Mouse (Mus musculus) intestine, embryonic 14.5 days (tissue): ENCODE results near the gene Ndufv1. TPM values are rescaled to one million over a fixed set of nuclear protein-coding genes. Genes with fewer than 3 reads are reported as not detected.
"Not testable (repeated sequence)": the region's sequence is repeated elsewhere in the genome, so short reads cannot be mapped to it uniquely, and the experiment has no call there.

Experiments
- ATAC-seq: fragments of 200-750 bp; cut with Nextera tagmentation; replicated peaks from 2 replicates; pipeline ENCODE4 v1.8.0; 2017; ENCODE audit warnings: low read depth, moderate number of reproducible peaks, moderate TSS enrichment, moderate library complexity; ENCODE audit not compliant: low FRiP score, low TSS enrichment
- DNase-seq: peaks from one replicate; pipeline ENCODE4 v3.0.0-alpha.2; 2018; ENCODE audit warnings: low spot score
- H3K27ac ChIP-seq: fragments of 300-500 bp; sonication (generic); 2 replicates; pipeline ENCODE4 v1.5.1; 2014; ENCODE audit warnings: low read depth, mild to moderate bottlenecking, control low read depth
- H3K27me3 ChIP-seq: fragments of 300-500 bp; sonication (generic); replicated peaks from 2 replicates; pipeline ENCODE4 v1.6.1; 2014; ENCODE audit warnings: low read length, control low read depth; ENCODE audit not compliant: control insufficient read depth, insufficient read depth
- H3K36me3 ChIP-seq: fragments of 300-500 bp; sonication (generic); 2 replicates; pipeline ENCODE4 v1.6.1; 2014; ENCODE audit warnings: low read length, control low read depth; ENCODE audit not compliant: control insufficient read depth, insufficient read depth
- H3K4me1 ChIP-seq: fragments of 300-500 bp; sonication (generic); replicated peaks from 2 replicates; pipeline ENCODE4 v1.6.1; 2014; ENCODE audit warnings: low read length, control low read depth, mixed read lengths; ENCODE audit not compliant: control insufficient read depth, insufficient read depth
- H3K4me2 ChIP-seq: fragments of 300-500 bp; sonication (generic); 2 replicates; pipeline ENCODE4 v1.6.1; 2014; ENCODE audit warnings: low read length
- H3K4me3 ChIP-seq: fragments of 300-500 bp; sonication (generic); 2 replicates; pipeline ENCODE4 v1.5.1; 2014; ENCODE audit warnings: low read depth, low read length, control low read depth, mixed read lengths
- H3K9ac ChIP-seq: fragments of 300-500 bp; sonication (generic); 2 replicates; pipeline ENCODE4 v1.6.1; 2014; ENCODE audit warnings: mild to moderate bottlenecking, low read length
- H3K9me3 ChIP-seq: fragments of 300-500 bp; sonication (generic); 2 replicates; pipeline ENCODE4 v1.6.1; 2016; ENCODE audit warnings: low read length, control low read depth; ENCODE audit not compliant: control insufficient read depth
- WGBS: fragments of 180-500 bp; shearing (Covaris S2); extraction: QIAGEN DNeasy Blood & Tissue Kit; methylation state at CpG from one replicate; pipeline ENCODE4 v1.1.7; 2014; 5-methylcytosine and 5-hydroxymethylcytosine counted together
- polyA plus RNA-seq: library from polyadenylated mRNA; unstranded; fragments of >200 nt; fragmentation: Nextera tagmentation; extraction: Ambion mirVana; gene quantifications from 2 replicates; pipeline ENCODE4 v1.2.1, GENCODE M21; 2014

Ndufv1 gene
- polyA plus RNA-seq, 1 experiment from 2014 or later = 247 TPM

DNA sequence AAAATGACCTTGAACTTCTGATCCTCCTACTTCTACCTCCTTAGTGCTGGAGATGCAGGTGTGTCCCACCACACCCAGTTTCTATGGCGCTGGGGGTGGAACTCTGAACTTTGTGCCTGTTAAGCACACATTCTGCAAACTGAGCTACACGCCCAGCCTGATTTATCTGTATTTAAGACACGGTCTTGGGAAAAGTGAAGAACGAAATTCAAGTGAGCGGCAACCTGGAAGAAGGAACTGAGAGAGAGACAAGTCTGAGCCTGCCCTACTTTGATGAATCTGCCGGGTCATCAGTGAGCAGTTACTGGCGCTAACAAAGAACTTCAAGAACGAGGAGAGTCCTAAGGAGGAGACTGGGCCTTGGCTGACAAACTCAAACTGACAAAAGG, 34.3 kb upstream of the Ndufv1 start:
- 69% methylated on average over 8 of the region's 8 CpGs for WGBS
- Histone ChIP-seq H3K4me2 (peak overlapping the region; percentile 23; the same call in 1 of the 2 replicates), H3K4me3 (0 out of 2 replicates have a peak overlapping the region, but pooled peaks have one; percentile 2), H3K36me3 (no peaks in the 10 kb centered on the region), H3K9ac (no peak overlapping the region), H3K4me1 (peaks cover 6% of the 10 kb centered on the region; the same call in 1 of the 2 replicates), H3K27me3 (no peaks in the 10 kb centered on the region), H3K27ac (peak overlapping the region; percentile 78), H3K9me3 (no peaks in the 10 kb centered on the region)
- DNase-seq = peak; percentile 72
- ATAC-seq = peak; percentile 66

DNA sequence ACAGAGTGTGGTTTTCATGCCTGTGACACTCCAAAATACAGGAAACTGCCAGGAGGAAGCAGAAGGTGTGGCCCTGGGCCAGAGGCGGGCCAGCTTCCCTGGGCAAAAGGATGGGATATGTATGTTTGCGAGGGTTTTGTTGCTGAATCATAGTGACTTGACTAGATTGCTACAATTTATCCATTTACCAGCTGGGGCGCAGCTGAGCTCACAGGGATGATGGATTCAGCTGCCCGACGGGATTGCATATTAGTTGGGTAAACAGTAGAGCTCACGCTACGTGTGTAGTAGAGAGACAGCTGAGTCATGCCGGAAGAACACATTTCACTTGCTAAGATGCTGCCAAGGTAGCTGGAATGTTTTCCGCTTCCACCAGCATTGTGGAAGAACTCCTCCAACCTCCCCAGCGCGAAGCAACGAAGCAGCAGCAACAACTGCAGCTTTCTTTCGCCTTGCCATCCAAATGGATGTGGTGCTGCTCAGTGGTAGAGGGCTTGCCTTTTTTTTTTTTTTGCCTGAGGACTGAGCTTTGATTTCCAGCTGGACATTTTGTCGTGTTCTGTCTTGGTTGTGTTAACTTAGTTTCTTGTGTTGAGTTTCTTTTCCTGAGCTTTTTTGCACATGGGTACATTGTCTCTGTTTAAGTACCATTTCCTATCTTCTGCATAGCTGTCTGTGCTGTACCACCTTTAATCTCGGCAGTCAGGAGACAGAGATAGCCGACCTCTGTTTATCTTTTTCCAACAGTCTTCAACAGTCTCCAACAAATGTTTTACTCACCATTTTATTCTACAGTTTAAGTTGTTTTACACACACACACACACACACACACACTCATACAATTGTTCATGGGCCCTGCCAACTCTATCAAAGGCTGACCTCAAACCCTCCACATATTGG, 33.6 kb upstream of the Ndufv1 start, which contains the start of gene Gstp2:
TSS of gene Gstp2 (minus strand) at position 58 of the 900 bp plus-strand sequence.
- H3K27me3 ChIP-seq = no peaks in the 10 kb centered on the region
- DNase-seq (peak; percentile 81), ATAC-seq (peak; percentile 49; the same call in 1 of the 2 replicates)
- peak within 1 kb of the TSS; percentile 32; the same call in 1 of the 2 replicates for H3K4me2 ChIP-seq
- no peaks in the 10 kb centered on the region for H3K9me3 ChIP-seq
- no peak within 1 kb of the TSS for H3K4me3 ChIP-seq
- H3K9ac ChIP-seq = no peak within 1 kb of the TSS
- peaks cover 6% of the 10 kb centered on the region; the same call in 1 of the 2 replicates for H3K4me1 ChIP-seq
- peak within 1 kb of the TSS; percentile 78 for H3K27ac ChIP-seq
- 33% methylated on average over 16 of the region's 16 CpGs for WGBS
- no peaks in the 10 kb centered on the region for H3K36me3 ChIP-seq

DNA sequence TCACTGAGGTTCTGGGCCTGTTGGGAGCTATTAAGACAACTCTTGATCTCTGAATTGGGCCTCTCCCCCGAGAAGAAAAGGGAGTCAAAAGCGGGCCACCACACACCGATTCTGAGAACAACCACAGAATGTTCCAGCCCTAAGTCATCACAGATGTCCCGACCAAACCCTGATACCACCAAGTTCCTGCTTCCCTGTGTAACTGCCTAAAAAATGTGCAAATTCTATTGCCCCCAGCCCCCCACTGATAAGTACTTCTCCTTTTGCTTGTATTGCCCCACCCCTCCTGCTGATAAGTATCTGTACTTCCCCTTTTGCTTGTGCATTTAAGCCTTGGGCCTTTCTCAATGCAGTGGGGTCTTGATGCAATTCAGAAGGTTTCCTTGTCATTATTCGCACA, 31.5 kb upstream of the Ndufv1 start:
- H3K9me3 ChIP-seq, DNase-seq, H3K4me2 ChIP-seq, H3K27me3 ChIP-seq, H3K4me3 ChIP-seq, H3K4me1 ChIP-seq, H3K9ac ChIP-seq, H3K27ac ChIP-seq, ATAC-seq, H3K36me3 ChIP-seq: not testable (repeated sequence)
- WGBS = 91% methylated on average over 5 of the region's 5 CpGs

DNA sequence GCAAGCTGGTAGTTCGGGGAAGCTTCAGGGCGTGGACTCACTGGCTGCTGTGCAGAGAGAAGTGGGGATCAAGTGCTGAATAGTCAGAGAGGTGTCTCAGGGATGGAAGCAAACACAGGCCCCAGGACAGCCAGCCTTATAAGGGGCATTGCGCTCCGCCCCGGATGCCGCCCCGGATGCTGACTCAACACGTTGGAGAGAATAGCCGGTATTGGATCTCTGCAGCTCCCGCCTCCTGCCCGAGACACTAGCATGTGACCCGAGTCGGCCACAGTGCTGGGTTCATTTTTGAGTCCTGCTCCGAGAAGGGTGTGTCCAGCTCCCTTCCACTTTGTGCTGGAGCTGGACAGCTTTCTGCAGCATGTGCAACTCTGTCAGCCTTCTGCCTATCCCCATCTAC, 29.5 kb upstream of the Ndufv1 start:
- H3K4me1 ChIP-seq = peaks cover 8% of the 10 kb centered on the region; the same call in 1 of the 2 replicates
- H3K9ac ChIP-seq = no peak overlapping the region
- H3K4me2 ChIP-seq = no peak overlapping the region
- no peaks in the 10 kb centered on the region for H3K9me3 ChIP-seq
- 63% methylated on average over 14 of the region's 14 CpGs for WGBS
- ATAC-seq = no peak
- no peaks in the 10 kb centered on the region for H3K27me3 ChIP-seq
- H3K4me3 ChIP-seq = no peak overlapping the region
- H3K27ac ChIP-seq = no peak overlapping the region
- no peaks in the 10 kb centered on the region for H3K36me3 ChIP-seq
- DNase-seq = no peak

DNA sequence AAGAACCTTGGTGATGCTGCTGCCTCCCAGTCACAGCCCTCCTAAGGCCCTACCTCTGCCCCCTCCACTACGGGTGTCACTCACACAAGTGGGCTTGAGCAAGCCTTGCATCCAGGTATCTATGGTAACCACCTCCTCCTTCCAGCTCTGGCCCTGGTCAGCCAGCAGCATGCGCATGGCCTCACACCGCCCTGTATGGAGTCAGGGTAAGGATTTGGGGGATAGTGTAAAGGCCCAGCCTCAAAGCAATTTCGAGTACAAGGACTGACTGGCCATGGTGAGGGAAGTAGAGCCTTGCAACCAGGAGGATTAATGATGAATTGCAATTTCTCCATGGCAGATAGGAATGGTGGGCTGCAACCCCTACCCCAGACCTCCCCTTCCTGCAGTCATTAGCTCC, 28.9 kb upstream of the Ndufv1 start:
- ATAC-seq, H3K9me3 ChIP-seq, DNase-seq, H3K27ac ChIP-seq, H3K27me3 ChIP-seq, H3K9ac ChIP-seq, H3K4me3 ChIP-seq, H3K36me3 ChIP-seq, H3K4me2 ChIP-seq: not testable (repeated sequence)
- peaks cover 10% of the 10 kb centered on the region; the same call in 1 of the 2 replicates for H3K4me1 ChIP-seq
- WGBS = 83% methylated on average over 3 of the region's 4 CpGs

DNA sequence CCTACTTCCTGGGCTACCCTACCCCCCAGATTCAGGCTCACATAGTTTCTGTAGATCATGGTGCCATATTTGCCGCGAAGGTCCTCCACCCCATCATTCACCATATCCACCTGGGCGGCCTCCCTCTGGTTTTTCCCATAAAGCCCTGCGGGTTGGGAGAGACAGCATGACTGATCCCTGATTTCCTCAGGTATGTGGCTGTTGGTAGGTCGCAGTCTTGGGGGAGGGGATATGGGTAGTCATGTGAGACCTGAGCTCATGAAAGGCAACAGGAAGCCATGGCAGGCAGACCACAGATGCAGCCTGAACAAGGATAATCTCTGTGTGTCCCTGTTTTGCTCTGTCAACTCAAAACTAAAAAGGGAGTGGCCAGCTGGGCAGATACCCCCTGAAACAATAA, 28.3 kb upstream of the Ndufv1 start:
- not testable (repeated sequence) for H3K27me3 ChIP-seq, H3K36me3 ChIP-seq, H3K9ac ChIP-seq, H3K9me3 ChIP-seq, DNase-seq, H3K4me3 ChIP-seq, H3K4me2 ChIP-seq, ATAC-seq, H3K27ac ChIP-seq
- peaks cover 16% of the 10 kb centered on the region; the same call in 1 of the 2 replicates for H3K4me1 ChIP-seq
- 88% methylated on average over 5 of the region's 5 CpGs for WGBS

DNA sequence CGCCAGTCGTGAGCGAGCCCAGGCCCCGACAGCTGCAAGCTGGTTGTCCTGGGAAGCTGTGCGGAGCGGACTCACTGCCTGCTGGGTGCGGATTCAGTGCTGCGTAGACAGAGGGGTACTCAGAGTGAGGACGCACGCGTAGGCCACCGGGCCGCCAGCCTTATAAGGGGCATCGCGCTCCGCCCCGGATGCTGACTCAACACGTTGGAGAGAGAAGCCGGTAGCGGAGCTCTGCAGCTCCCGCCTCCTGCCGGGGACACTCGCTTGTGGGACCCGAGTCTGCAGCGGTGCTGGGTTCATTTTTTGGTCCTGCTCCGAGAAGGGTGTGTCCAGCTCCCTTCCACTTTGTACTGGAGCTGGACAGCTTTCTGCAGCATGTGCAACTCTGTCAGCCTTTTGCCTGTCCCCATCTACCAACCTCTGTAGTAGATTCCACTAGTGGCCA, 25.2 kb upstream of the Ndufv1 start, which contains the start of gene Gstp1:
TSS of gene Gstp1 (minus strand) at position 198 of the 445 bp plus-strand sequence.
- DNase-seq (peak; percentile 90), ATAC-seq (peak; percentile 84)
- WGBS = under 1% methylated on average over 26 of the region's 26 CpGs
- Histone ChIP-seq H3K4me2 (peak within 1 kb of the TSS; percentile 84), H3K4me3 (peak within 1 kb of the TSS; percentile 65), H3K9ac (peak within 1 kb of the TSS; percentile 68), H3K4me1 (peaks cover 12% of the 10 kb centered on the region; the same call in 1 of the 2 replicates), H3K27me3 (no peaks in the 10 kb centered on the region), H3K36me3 (peaks cover 5% of the 10 kb centered on the region; the same call in 1 of the 2 replicates), H3K9me3 (no peaks in the 10 kb centered on the region), H3K27ac (peak within 1 kb of the TSS; percentile 73)

DNA sequence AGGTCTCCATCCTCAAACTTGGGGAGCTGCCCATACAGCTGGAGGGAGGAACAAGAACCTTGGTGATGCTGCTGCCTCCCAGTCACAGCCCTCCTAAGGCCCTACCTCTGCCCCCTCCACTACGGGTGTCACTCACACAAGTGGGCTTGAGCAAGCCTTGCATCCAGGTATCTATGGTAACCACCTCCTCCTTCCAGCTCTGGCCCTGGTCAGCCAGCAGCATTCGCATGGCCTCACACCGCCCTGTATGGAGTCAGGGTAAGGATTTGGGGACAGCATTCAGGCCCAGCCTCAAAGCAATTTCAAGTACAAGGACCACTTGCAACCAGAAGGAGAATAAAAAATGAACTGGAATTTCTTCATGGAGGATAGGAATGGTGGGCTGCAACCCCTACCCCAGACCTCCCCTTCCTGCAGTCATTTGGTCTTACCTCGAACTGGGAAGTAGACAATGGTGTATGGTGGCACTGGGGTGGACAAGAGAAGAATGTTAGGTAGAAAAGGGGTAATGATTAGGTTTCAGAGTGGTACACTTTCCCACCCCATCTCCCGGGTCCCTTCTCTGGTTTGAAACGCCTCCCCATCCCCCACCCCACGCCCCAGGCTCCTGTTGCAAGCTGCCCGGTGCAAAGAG, 24.7 kb upstream of the Ndufv1 start:
- 22% methylated on average over 7 of the region's 8 CpGs for WGBS
- Histone ChIP-seq H3K27ac (peak overlapping the region; percentile 73), H3K4me2 (peak overlapping the region; percentile 84), H3K9ac (peak overlapping the region; percentile 68), H3K4me1 (peaks cover 12% of the 10 kb centered on the region; the same call in 1 of the 2 replicates), H3K4me3 (peak overlapping the region; percentile 65)
- H3K9me3 ChIP-seq, H3K27me3 ChIP-seq, H3K36me3 ChIP-seq, DNase-seq: not testable (repeated sequence)
- ATAC-seq = peak; percentile 3; the same call in 1 of the 2 replicates
